Mouse (Mus musculus): ENCODE measurements around the gene Exoc7. TPM values are rescaled to one million over a fixed set of nuclear protein-coding genes. Genes with fewer than 3 reads are reported as not detected.

Exoc7 gene
- 10 to 100 TPM; 95.7 to 97.4 TPM for total RNA-seq (2021)

GRCm38 (mm10) chr11:116307019-116307725 is at the start of gene Exoc7:
TSS of gene Exoc7 (minus strand) at chr11:116307233.
- intact Hi-C loops (cut with DNase I), result loop anchor here (2.0 kb wide), 1 partner anchor 32 kb away; the partner anchor contains the start of gene Srp68
- DNase-seq (ENCODE audit: low spot score in 2 of 2), result no peak

- DNase-seq (ENCODE audit: low spot score in 2 of 2), result no peak
- intact Hi-C loops (cut with DNase I), result no loop called here
These were observed 47.5 kb upstream of the Exoc7 start for GRCm38 (mm10) chr11:116354521-116354920.

GRCm38 (mm10) chr11:116353535-116353934 is 46.5 kb upstream of the Exoc7 start:
- DNase-seq (ENCODE audit: low spot score in 2 of 2), result no peak
- intact Hi-C loops (cut with DNase I), result no loop called here

- no peak for DNase-seq (ENCODE audit: low spot score in 2 of 2)
- intact Hi-C loops (cut with DNase I), result no loop called here
These were observed 44.3 kb upstream of the Exoc7 start for GRCm38 (mm10) chr11:116351294-116351693.

- intact Hi-C loops (cut with DNase I), result no loop called here
These were observed 40.9 kb upstream of the Exoc7 start for GRCm38 (mm10) chr11:116347955-116348354.

GRCm38 (mm10) chr11:116347012-116347411 is 40.0 kb upstream of the Exoc7 start:
- intact Hi-C loops (cut with DNase I), result no loop called here
- DNase-seq (ENCODE audit: low spot score in 2 of 2), result no peak

More at GRCm38 (mm10) chr11:116347955-116348354, 40.9 kb upstream of the Exoc7 start:
- DNase-seq (ENCODE audit: low spot score in 2 of 2), result no peak

- no peak for DNase-seq (ENCODE audit: low spot score in 2 of 2)
- intact Hi-C loops (cut with DNase I), result no loop called here
These were observed 35.2 kb upstream of the Exoc7 start for GRCm38 (mm10) chr11:116342069-116342791.

- intact Hi-C loops (cut with DNase I), result no loop called here
- DNase-seq (ENCODE audit: low spot score in 2 of 2), result no peak
These were observed 30.5 kb upstream of the Exoc7 start for GRCm38 (mm10) chr11:116337531-116337930.

GRCm38 (mm10) chr11:116337000-116337399 is 30.0 kb upstream of the Exoc7 start:
- no peak for DNase-seq (ENCODE audit: low spot score in 2 of 2)

GRCm38 (mm10) chr11:116336393-116336792 is 29.4 kb upstream of the Exoc7 start:
- DNase-seq (ENCODE audit: low spot score in 2 of 2), result no peak

More at GRCm38 (mm10) chr11:116337000-116337399, 30.0 kb upstream of the Exoc7 start:
- intact Hi-C loops (cut with DNase I), result no loop called here

GRCm38 (mm10) chr11:116335244-116336036 is 28.4 kb upstream of the Exoc7 start, which contains the start of gene Foxj1:
TSS of gene Foxj1 (minus strand) at chr11:116335399.
- peak; percentile 96 to 98 for DNase-seq (ENCODE audit: low spot score in 2 of 2)
- intact Hi-C loops (cut with DNase I), result loop anchor here (1.0 kb wide), 1 partner anchor 16 kb away; no protein-coding TSS in a partner anchor

More at GRCm38 (mm10) chr11:116336393-116336792, 29.4 kb upstream of the Exoc7 start:
- intact Hi-C loops (cut with DNase I), result no loop called here

- intact Hi-C loops (cut with DNase I), result no loop called here
These were observed 27.4 kb upstream of the Exoc7 start for GRCm38 (mm10) chr11:116334417-116334782.

GRCm38 (mm10) chr11:116333526-116334416 is 26.7 kb upstream of the Exoc7 start:
- intact Hi-C loops (cut with DNase I), result no loop called here
- DNase-seq (ENCODE audit: low spot score in 2 of 2), result no peak

More at GRCm38 (mm10) chr11:116334417-116334782, 27.4 kb upstream of the Exoc7 start:
- no peak for DNase-seq (ENCODE audit: low spot score in 2 of 2)

GRCm38 (mm10) chr11:116332983-116333270 is 25.9 kb upstream of the Exoc7 start:
- intact Hi-C loops (cut with DNase I), result no loop called here

GRCm38 (mm10) chr11:116332232-116332982 is 25.4 kb upstream of the Exoc7 start:
- intact Hi-C loops (cut with DNase I), result no loop called here
- DNase-seq (ENCODE audit: low spot score in 2 of 2), result peak in 1 of 2 experiments; percentile 24

More at GRCm38 (mm10) chr11:116332983-116333270, 25.9 kb upstream of the Exoc7 start:
- no peak for DNase-seq (ENCODE audit: low spot score in 2 of 2)

- peak in 1 of 2 experiments; percentile 27 for DNase-seq (ENCODE audit: low spot score in 2 of 2)
- intact Hi-C loops (cut with DNase I), result no loop called here
These were observed 23.1 kb upstream of the Exoc7 start for GRCm38 (mm10) chr11:116330211-116330518.

- DNase-seq (ENCODE audit: low spot score in 2 of 2), result no peak
- intact Hi-C loops (cut with DNase I), result no loop called here
These were observed 22.5 kb upstream of the Exoc7 start for GRCm38 (mm10) chr11:116329314-116330210.
